In genomic region chr17:46383294-46384060, GRCm38 (mm10) we compare ENCODE assay signal across 8 mouse cellular contexts. TPM values are rescaled to one million over a fixed set of nuclear protein-coding genes. Genes with fewer than 3 reads are reported as not detected.
DNase-seq lines count a peak whose midpoint lies in the region; ATAC-seq lines count a peak whose summit lies in the region.

Gene Zfp318, plus strand, starts transcription at chr17:46383731.

- H3K4me1 ChIP-seq in hindbrain, embryonic 15.5 days (replicated peaks), result peaks cover 17% of the 10 kb centered on the region

- peak within 1 kb of the TSS; percentile 94 for H3K27ac ChIP-seq in hindbrain, embryonic 15.5 days (replicated peaks)

- H3K9ac ChIP-seq in hindbrain, embryonic 15.5 days, result peak within 1 kb of the TSS; percentile 91

- under 1% methylated on average over 50 of the region's 105 CpGs for WGBS in hindbrain, embryonic 15.5 days

- peak within 1 kb of the TSS; percentile 89 for H3K4me3 ChIP-seq in hindbrain, embryonic 15.5 days

- peaks cover 9% of the 10 kb centered on the region; the same call in 1 of the 2 replicates for H3K36me3 ChIP-seq in hindbrain, embryonic 15.5 days

- ATAC-seq in hindbrain, embryonic 15.5 days (ENCODE audit: low FRiP score, low read depth), result peak; percentile 98

- H3K27me3 ChIP-seq in hindbrain, embryonic 15.5 days, result no peaks in the 10 kb centered on the region

- H3K4me2 ChIP-seq in hindbrain, embryonic 15.5 days, result peak within 1 kb of the TSS; percentile 74

- no peaks in the 10 kb centered on the region for H3K9me3 ChIP-seq in hindbrain, embryonic 15.5 days

- peak; percentile 95 for DNase-seq in T-cell, adult 2 months (ENCODE audit: low spot score)
- peak; percentile 90 to 95 for DNase-seq in cerebellum, postnatal 36 days
- DNase-seq in frontal cortex, postnatal 36 days (ENCODE audit: low spot score in 2 of 2), result peak; percentile 96 to 97
- DNase-seq in left cerebral cortex, adult 11 months (ENCODE audit: low spot score), result peak; percentile 95
- DNase-seq in lung, postnatal 4 days, result peak; percentile 98 to 99
- peak; percentile 92 for DNase-seq in retina, postnatal 7 days (ENCODE audit: low read depth, low spot score)
- DNase-seq in urinary bladder, adult 2 months (ENCODE audit: low spot score), result peak; percentile 92

RNA-seq across cellular contexts. Expression of gene Zfp318, which starts in this region (rescaled TPM):
- 18.3 and 20.4 TPM in 2 replicates for polyA plus RNA-seq in hindbrain, embryonic 15.5 days (2015; fragmentation: Nextera tagmentation; extraction: Ambion mirVana)
- polyA plus RNA-seq in urinary bladder, adult 2 months (2012; rRNA removed), result 10.1 and 11.7 TPM in 2 replicates

Comparison
In these comparisons a context has a peak if more than half of its experiments do, and no peak if none do; other contexts are left out.
1. Peak in every context shown above with its lines: DNase-seq, ATAC-seq, H3K4me3 ChIP-seq and H3K27ac ChIP-seq.